Mouse (Mus musculus) erythroblast, embryonic 14.5 days (primary cell): ENCODE measurements at regions not wholly inside any gene's neighbourhood (a gene's known extent, or its start where the extent isn't known, plus 50 kb on each side); places are given as distances from the start of the nearest gene placed in this dataset.

Source experiments
- GATA1 ChIP-seq: IDR thresholded peaks from 2 replicates; pipeline ENCODE4 v1.6.1; 2012; ENCODE audit warnings: low read length, inconsistent platforms, mixed read lengths
- TAL1 ChIP-seq: IDR thresholded peaks from 3 replicates; pipeline ENCODE4 v1.6.1; 2012; ENCODE audit warnings: low read length, inconsistent platforms, mixed read lengths

DNA sequence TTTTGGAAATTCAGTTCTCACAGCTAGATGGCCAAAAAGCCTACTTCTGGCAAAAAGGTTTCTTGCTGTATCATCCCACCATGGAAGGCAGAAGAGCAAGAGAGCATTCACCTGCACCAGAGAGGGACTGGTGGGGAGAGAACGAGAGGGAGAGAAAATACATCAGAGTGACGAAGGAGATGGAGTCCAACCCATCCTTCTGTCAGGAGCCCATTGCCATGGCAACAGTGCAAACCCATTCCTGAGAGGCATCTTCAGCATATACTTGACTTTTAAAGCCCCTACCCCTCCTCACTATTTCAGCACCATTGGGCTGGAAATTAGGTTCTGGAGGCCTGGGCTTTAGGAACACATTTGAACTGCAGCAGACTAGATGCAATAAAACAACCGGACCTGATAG lies 375.7 kb upstream of the Npvf start:
- TF ChIP-seq GATA1 (no peak), TAL1 (no peak)
